Mouse (Mus musculus) ZHBTc4 (cell line): Measurements from ENCODE around the gene Nol10.

Experiments
- DNase-seq: peaks from one replicate; pipeline ENCODE4 v3.0.0-alpha.2; 2011; ENCODE audit warnings: low read depth, low spot score

Gene Nol10

DNA sequence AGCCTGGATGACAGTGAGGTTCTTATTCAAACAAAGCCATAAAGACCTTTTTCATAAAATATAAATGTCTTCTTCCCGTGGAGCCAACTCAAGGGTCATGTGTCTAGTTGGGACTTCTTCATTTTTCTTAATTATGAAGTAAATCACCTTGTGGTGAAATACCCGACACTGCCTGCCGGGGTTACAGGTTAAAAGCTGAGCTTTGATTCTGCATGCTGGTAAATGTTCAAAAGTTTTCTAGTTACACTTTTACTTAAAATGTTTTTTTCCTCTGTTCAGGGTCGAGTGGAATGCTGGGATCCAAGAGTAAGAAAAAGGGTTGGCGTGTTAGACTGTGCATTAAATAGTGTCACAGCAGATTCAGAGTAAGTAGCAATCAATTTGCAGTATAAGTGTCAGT is 14.1 kb downstream of the Nol10 start:
- no peak for DNase-seq

DNA sequence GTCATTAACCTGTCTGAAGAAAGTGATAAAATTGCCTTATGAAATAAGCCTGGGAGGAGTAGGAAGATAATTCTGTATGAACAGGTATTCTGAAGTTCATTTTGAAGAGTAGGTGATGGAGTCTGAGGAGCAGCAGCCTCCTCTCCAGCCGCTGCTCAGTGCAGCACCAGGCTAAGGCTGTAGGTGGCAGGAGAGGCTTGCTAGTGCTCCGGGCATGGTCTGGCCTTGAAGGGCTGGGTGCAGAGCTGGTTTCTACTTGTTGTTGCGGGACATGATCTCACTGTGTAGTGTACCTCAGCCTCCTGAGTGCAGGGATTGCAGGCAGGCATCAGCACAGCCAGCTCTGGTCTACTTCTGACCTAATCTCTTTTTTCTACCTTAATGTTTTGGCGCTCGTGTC is 18.7 kb downstream of the Nol10 start:
- peak; percentile 79 for DNase-seq

DNA sequence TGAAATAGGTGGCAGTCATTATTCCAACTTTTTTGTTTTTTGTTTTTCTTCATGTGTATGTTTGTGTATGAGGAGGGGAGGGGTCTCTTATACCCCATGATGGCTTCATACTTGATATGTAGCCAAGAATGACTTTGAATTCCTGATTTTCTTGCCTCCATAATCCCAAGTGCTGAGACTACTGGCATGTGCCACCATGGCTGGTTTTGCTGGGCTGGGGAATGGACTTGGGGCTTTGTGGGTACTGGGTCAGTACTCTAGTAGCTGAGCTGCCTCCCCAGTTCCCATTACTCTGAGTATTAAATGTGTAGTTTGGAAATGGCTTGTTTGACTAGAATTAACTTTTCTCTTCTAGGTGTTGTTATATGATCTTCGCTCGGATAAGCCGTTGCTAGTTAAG is 20.9 kb downstream of the Nol10 start:
- no peak for DNase-seq

DNA sequence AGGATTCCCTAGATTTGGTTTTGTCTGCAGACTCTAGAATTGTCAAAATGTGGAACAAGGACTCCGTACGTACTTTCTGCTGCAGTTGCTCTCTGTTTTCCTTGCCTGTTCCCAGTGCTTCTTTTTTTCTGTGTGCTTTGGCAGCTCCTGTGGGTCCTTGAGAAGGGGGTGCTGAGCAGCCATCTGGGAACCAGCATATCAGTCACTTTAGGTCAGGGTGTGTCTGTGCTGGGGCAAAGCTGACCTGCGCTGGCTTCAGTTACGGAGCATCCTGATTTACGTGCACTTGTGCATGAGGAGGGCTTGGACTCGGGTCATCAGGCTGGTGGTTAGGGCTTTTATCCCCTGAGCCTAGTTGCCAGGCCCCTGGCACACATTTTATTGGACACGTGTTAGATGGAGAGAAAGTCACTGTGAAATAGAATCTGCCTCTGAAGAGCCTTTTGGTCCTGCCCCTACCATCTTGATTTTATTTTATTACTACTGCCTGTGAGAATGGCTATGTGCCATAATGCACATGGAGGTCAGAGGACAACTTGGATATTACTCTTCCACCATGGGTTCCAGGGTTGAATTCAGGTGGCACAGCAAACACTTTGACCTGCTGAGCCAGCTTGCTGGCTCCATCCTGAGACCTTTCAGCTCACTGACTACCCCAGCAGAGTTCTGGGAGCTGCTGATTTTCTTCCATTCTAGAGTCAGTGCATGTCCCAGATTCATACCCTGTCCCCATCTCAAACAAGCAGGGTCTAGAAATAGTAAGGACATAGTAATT is 21.5 kb downstream of the Nol10 start:
- no peak for DNase-seq

DNA sequence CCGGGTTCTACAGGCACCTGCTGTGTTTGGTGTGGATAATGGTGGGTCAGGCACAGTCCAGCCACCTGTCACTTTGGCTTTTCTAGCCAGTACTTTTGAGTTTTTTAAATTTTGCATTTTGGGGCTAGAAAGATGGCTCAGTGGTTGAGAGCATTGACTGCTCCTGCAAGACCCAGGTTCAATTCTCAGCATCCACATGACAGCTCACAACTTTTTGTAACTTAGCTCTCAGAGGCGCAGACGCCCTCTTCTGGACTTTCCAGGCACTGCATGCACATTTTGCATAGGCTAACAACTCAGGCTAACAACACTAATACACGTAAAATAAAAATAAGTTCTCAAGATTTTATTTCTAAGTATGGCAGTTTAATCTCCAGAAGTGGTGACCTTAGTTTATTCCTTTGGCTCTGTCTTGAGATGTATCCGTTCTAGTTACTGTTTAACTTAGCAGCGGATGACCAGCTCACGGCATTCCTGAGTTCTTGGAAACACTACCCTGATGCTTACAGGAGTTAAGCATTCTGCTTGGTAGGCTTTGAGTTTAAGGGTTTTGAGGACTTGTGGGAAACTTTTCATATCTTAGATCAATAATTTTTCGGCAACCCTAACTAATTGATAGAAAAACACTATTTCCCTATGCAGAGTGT is 23.5 kb downstream of the Nol10 start:
- peak; percentile 68 for DNase-seq

DNA sequence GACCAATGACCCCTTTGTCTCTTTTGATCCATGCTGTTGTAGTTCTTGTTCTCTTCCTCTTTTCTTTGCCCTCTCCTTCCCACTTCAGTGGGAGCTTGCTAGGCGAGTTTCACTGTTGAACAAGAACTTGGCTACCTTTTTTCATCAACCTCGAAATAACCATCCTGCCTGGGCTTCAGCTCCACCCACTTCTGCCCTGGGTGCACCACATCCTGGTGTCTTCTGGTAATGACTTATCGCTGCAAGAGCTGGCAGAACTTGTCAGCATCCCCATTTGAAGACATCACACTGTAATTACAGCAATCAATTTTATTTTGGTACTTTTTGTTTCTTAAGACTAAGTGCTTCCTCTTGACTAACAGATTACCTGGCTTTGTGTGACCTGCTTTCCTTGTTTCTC is 24.4 kb downstream of the Nol10 start:
- no peak for DNase-seq

DNA sequence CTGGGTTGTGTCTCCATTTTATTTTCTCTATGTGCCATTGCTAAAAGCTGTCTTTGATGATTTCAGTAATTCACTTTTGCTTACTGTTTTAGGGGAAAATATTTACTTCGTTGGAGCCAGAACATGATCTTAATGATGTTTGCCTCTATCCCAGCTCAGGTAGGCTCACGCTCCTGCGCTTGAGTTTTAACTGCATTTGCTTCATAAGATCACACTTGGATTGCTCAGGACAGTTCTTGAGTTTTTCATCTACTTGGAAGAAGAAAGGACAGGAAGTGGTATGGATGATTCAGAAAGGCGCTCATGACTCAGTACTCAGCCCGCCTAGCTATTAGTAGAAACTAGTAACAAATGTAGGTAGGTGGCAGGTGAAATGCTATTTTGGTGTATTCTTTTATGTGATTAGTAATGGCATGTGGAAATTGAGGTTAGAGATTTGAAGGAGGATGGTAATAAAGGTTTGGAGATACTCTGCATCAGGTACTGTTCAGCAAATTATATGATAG is 25.3 kb downstream of the Nol10 start:
- DNase-seq: no peak

DNA sequence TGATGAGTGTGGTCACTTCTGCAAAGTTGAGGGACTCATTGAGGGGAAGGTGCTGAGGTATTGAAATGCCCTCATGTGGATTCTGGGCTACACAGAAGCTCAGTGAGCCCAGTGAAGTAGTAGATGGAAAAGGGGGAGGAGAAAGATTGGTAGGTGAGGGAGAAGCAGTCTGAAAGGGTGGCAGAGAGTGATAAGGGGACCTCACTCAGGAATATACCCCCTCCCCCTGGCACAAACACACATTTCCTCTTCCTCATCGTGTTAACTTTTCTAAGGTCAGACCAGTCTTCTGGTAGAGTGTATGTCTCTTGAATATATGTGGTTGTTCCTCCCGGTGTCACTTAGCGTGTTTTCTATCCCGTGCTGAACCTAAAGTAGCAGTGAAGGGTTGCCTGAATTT is 27.0 kb downstream of the Nol10 start:
- no peak for DNase-seq

DNA sequence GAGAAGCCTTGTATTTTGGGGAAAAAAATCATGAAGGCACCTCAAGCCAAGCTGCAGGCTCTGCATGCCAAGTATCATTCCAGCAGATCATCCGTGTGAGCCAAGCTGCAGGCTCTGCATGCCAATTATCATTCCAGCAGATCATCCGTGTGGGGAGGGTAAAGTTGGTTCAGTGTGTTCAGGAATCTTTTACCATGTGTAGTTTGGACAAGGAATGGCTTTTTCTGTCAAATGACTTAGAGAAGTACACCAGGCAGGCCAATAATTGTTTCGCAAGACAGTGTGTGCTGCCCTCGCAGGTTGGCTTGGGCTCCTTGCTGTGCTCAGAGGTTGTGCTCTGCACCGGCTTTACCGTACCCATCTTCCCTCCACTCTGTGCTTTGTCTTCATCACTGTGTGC is 28.3 kb downstream of the Nol10 start:
- no peak for DNase-seq

DNA sequence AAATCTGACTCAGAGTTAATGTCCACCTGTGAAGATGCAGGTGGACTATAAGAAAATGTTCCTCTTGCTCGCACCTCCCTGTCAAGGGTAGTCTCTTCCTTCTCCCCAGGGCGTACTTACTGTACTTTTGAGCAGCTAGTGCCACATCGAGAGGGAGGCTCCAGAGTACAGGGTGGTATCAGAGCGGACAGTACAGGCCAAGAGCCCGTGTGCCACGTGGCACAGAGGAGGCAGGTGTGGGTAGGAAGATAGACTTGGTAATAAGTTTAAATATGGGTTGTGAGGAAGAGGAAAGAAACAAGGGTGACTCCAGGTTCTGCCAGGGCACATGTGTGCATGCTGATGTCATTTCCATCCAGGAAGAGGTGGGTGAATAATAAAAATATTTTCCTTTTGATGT is 32.7 kb downstream of the Nol10 start:
- DNase-seq: no peak

DNA sequence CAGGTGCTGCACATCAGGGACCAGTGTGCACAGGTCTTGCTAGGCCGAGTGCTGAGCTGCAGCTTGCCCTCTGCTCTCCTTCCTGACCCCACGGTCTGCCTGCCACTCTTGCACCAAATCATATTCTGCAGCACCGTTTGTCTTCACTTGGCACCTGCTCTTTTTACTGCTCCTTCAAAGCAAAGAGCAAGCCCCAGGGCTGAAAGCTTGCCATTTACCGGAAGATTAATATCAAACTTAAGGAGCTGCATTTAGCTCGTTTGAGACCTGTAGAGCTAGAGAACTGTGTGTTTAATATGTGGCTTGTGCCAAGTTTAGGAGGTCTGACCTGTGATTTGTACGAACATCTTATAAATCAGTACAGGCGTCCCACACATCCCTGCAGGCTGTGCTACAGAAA is 34.5 kb downstream of the Nol10 start:
- no peak for DNase-seq

DNA sequence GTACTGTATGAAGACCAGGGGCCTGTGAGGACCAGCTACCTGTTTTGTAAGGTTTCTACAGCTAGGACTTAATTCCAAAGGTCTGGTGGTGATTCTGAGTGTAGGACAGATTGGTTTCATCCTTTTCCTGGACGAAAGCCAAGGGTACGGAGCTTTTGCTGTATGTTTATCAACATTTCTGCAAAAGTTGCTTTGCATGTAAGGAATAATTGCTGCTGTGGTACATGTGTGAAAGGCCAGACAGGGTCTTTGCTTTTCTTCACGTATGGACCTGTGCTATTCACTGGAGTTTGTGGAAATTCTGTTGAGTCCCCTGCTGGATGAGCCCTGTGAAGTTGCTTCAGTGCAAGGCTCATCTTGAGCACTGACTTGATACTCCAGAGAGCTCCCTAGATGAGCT is 38.6 kb downstream of the Nol10 start:
- DNase-seq: no peak

DNA sequence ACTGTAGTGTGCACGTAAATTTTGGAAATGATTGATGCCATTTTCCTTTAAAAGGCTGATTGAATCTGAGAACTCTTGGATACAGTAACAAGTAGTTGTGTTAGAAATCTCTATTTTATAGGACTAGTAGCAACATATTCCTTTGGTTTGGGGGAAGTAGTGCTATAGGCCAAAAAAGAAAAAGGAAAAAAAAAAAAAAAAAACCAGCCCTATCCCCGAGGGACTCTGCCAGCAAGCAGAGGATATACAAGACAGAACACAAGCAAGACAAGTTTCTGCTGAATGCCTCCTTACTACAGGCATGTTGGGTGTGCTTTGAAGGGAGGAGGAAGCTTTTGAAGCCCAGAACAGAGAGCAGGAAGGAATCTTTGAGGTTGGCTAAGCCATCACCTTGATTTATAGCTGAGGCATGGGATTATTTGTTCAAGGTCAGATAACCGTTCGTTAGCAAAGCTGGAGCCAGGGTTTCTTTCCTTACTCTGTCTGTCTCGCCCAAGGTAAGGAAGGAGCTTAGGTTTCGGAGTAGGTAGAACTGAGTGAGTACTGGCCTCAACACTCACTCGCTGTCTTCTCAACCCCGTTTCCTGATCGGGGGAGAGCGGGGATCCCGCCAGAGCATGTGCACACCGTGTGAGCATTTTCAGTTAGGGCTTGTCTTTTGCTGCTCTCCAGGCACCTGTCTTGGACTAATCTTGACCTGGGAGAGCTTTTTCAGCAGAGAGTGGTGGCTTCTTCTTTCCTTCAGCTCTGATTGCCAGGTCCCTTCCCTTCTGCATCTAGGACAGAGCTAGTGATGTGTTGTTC is 39.3 kb downstream of the Nol10 start:
- peak; percentile 12 for DNase-seq

DNA sequence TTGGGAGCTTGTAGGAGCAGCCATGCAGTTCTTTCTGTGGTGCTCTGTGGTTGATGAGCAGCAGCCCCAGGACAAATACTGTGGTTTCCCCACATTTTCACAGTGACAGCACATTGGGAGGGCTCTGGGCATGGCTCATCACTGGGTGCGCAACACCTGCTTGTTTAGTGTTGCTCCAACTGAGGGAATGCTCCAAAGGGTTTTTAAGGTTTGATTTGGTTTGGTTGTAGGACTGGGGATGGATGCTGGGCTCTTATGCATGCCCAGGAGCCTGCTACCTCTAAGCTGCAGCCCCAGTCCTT is 39.8 kb downstream of the Nol10 start:
- no peak for DNase-seq

DNA sequence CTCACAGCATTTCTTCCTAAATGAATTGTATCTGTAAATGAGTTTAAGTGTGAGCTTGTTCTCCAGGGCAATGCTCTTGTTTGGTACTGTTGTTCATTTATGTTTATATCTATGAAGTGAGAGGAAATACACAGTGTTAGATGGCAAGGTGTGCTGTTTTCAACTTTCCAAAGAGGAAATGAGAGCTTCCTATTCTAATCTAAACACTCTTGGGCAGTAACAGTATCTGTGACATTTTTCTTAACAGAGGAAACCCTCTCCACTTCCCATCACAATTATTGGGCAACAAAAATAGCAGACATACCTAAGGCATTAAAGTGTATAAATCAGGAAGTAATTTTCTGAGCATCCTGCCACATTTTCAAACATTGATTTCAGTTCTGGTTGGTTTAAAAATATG is 41.8 kb downstream of the Nol10 start:
- DNase-seq: no peak

DNA sequence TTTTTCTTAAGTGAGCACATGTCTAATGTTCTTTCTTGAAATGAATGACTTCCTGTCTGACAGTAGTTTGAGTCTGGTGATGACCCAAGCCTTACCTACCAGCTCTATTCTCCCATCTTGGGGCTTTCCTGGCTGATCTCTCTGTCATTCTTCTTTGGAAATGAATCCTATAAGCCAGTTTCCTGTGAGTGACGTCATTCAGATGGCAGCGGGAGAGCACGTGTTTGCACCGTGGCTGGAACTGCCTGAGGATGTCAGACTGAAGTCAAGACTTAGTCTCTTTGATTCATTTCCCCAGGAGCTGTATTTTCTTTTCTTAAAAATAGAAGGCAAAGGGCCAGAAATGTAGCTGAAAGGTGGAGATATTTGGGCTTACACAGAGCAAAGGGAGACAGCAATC is 42.3 kb downstream of the Nol10 start:
- no peak for DNase-seq

DNA sequence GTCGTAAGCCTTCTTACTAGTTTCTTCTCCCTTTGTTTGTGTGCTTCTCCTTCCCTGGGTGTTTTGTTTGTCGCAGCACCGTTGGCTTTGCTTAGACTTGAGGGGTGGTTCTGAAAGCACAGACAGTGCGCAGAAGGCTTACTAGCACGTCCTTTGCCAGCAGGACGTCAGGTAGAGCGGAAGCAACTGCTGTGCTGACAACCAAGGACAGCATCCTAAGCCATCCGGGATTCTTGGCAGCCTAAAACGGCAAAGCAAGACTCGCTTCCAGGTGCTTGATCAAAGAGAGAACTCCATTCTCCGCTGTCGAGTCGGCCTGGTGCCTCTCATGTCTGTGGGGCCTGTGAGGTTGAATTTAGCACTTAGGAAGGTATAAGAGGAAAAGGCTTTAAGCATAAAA is 44.9 kb downstream of the Nol10 start:
- DNase-seq: peak; percentile 62

DNA sequence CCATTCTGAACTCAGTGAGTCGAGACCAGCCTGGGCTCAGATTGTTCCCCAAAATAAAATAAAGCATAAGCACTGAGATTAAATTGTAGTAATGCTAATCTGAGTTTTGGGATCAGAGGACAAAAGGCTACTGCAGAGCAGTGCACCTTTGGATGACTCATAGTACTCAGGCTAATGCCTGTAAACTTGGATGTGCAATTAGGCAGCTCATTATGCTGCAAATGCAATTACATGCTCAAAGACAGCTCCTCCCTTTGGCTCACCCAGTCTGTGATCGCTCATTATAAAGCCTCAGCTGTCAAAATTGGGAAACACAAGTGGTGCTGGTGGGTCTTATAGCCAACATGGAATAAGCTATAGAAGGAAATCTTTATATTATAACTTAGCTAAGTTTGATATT is 48.9 kb downstream of the Nol10 start:
- no peak for DNase-seq

DNA sequence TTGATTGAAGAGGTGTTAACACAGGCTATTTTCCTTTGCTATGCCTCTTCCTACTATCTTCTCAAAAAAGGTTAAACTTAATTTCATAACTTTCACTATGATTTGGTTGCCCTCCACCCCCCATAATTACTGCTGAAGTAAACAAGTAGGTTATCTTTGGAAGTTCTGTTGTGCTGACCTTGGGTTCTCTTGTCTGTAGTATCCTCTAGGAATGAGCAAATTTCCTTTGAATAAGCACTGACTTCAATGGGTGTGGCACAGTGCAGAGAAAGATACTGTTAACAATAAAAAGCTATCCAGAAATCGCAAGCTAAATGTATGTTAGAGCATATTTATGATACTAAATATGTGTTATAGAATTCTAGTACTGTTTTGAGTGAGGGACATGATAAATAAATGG is 53.2 kb downstream of the Nol10 start:
- DNase-seq: no peak

DNA sequence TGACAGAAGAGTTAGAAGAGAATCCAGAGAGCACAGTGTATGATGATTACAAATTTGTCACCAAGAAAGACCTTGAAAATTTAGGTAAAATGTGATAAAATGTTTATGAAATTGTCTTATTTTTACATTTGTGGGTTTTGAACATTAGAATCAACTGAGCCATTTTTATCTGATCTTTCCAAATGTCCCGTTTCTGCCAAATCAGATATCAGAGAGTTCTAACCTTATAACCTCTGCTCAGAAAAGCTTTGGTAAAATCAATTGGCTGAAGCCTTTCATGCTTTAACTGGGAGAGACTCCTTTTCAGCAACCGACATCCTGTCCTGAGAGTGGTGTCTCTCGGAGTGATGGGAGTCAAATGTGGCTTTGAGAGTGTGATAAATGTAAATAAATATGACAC is 53.9 kb downstream of the Nol10 start:
- no peak for DNase-seq

DNA sequence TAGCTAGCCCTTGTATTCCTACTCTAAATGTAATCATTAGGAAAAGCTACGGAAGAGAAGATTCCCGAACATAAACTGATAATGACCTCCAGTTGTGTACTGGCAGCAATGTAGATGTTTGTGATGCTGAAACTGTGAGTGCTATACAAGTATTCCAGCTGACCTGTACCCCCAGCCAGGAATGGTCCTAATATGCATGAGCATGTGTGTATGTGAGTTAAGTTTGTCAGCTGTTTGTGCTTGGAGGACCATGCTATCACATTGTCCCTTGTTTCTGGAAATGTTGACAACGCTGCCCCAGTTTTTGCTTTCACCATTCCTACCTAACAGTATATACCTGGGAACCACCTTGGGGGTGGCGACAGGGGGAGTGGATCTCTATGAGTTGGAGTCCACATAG is 55.7 kb downstream of the Nol10 start:
- DNase-seq: no peak

DNA sequence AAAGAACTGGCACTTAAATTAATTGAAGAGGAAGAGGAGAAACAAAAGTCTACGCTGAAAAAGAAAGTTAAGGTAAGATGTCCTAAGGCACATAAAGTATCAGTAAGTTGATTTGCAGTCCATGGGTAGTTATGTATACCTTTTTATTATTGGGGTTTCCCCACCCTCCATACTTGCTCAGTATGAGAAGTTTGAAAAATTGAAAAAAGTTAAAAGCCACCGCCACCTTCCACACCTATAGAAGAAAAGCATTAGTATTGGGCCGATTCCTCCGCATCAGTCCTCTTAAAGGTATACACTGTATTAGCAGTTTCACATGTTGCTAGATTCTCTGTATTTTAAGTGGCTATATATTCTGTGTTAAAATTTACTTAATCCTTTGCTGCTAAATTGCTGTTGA is 58.6 kb downstream of the Nol10 start:
- no peak for DNase-seq

DNA sequence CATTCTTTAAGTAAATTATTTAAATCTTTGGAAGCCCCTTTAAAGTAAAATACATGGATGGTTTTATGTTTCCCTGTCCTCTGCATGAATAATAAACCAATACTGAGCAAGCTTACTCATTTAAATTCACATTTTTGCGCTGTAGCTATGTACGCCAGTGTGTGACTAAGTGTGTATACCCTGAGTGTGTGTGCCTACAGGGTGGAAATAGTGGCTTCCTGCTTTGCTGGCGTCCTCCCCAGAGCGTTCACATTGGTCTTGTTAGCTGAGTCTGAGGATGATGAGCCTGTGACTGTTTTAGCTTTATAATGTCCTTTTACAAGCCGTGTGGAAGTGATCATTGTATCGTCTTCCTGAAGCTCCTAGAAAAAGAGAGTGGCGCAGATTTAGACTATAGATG is 60.1 kb downstream of the Nol10 start:
- no peak for DNase-seq
